Mouse (Mus musculus) hindlimb bud, embryonic 11.5 days (tissue): ENCODE measurements around the gene Cyb5d2.
A peak's percentile ranks its signal among the peaks of the same experiment; 100 is the strongest.

ENCODE experiments used
- DNase-seq: peaks from one replicate; pipeline ENCODE4 v3.0.0-alpha.2; 2012; ENCODE audit warnings: low read depth, low spot score; ENCODE audit errors: extremely low spot score

Gene Cyb5d2

DNA sequence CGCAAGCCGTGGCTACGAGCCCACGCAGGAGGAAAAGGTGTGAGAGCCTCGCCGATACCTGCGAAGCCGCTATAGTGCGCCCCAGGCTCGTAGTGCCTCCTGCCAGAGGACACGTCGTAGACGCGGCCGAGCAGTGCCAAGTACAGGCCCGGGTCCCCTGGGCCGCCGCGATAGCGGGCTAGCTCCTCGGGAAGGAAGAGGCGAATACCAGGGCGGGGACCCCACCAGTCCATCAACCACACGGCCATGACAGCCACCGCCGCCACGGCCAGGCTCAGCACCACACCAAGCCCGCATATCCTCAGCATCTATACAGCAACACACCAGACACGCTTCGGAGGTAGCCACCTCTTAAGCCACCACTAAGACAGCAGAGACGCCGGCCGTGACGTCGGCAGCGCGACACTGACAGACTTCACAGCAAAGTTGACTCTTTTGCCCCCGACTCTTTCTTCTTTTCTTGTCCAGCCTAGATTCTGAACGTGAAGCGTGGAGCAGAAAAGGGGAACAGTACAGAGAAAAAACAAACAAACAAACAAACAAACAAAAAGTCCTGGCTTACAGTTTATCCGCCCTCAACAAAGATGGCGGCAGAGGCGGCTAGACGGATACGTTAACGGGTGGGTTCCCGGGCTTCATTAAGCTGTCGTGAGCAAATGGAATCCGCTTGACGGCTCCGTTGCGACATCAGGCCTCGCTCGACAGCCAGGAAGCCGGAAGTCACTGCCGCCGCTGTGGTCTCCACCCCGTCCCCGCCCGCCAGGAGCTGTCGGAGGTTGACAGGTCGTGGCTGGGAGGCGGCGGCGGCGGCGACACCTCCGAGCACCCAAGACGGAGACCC lies at the start of gene Cyb5d2, which contains the start of gene Zzef1:
Gene Cyb5d2, minus strand, starts transcription at position 688 of the 841 bp plus-strand sequence.
Gene Zzef1, plus strand, starts transcription at position 772 of the 841 bp plus-strand sequence.
- peak; percentile 88 for DNase-seq

DNA sequence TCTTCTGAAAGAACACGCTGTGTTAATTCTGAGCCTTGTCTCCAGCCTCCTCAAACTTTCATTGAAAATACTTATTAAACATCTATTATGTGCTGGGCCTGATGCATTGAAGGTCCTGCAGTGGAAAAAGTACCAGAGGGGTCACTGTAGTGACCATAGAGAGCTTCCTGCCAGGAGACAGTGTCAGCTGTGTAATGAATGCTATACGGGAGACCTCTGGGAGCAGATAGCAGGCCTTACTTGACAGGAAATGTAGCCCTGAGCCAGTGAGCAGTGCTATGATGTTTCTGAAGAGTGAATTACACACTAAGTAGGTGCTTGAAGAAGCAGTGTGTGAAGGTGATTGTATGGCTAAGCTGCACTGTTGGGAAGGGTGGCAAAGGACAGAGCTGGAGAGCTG lies 49.6 kb upstream of the Cyb5d2 start:
- DNase-seq: no peak

GRCm38 (mm10) chr11:72843576-72843975 lies 47.6 kb upstream of the Cyb5d2 start:
- DNase-seq: no peak

DNA sequence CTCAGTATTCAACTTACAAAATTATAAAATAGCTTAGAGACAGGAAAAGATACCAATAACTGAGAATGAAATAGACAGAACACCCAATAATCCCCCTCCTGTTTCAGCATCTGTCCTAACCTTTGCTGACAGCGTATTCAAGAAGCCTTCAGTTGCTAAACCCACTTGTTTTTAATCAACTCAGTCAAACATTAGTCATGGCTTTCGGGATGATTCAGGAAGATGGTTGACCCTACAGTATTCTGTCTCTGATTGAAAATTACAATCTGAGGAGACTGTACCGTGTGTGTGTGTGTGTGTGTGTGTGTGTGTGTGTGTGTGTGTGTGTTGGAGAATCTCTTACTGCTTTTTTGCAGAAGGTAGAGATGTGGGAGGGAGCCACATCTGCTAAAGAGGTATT lies 46.8 kb upstream of the Cyb5d2 start:
- DNase-seq: no peak

DNA sequence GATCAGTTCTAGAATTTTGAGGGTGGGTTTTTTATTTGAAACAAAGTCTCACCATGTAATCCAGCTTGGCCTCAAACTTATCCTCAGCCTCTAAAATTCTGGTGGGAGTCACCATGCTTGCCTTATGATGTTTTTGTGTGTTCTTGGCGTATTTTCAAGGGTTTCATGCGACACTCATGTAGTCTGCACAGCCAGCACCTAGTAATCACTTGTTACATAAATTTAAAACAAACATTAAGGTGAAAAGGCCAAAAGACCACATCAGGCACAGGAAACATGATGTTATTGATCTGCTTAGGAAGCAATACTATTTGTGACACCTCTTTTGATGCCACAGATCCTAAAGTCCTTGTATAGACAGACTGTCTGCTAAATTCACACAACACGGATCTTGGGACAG lies 33.9 kb upstream of the Cyb5d2 start:
- DNase-seq: no peak

DNA sequence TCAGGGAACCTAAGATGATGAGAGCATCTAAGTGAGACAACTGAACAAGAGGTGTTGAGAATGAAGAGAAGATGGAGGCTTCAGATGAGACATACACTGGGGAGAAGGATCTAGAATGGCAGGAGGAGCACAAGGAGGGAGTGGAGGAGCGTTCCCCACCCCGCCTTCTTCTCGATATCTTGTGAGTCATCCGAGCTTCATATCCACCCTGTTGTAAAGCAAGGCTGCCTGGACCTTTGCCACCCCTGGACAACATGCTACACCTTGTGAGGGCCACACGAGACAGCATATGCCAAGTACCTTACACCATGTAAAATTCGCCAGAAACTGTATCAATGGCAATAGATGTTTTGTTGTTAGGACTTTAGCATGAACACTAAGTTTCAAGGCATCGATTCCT lies 25.1 kb upstream of the Cyb5d2 start:
- no peak for DNase-seq

- DNase-seq: no peak
Observed at GRCm38 (mm10) chr11:72818067-72818466, 22.1 kb upstream of the Cyb5d2 start.

GRCm38 (mm10) chr11:72816859-72817258 lies 20.9 kb upstream of the Cyb5d2 start:
- DNase-seq: no peak

DNA sequence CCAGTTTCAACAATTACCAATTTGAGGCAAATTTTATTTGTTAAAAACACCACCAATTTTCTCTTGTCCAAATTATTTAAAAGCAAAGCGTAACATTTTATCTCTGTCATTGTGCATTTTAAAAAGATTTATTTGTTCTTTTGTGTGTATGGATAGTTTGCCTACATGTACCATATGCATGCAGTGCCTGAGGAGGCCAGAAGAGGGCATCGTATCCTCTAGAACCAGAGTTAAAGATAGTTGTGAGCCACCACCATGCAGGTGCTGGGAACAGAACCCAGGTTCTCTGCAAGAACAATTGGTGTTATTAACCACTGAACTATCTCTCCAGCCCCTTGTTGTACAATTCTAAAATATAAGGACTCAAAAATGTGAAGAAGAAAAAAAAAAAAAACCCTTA lies 18.2 kb upstream of the Cyb5d2 start:
- no peak for DNase-seq

DNA sequence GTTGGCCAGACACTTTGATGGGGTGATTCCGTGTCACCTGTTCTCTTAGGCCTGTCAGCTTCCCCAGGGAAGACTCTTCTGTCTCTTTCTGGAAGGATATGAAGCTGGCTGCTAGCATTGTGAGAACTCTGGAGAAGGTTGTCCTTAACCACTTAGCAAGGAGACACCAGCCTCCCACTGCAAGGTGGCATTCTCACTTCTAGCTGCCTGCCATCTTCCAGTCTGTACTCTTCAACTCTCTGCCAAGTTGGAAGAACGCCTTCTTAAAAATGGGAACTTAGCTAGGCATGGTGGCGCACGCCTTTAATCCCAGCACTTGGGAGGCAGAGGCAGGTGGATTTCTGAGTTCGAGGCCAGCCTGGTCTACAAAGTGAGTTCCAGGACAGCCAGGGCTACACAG lies 17.7 kb upstream of the Cyb5d2 start:
- no peak for DNase-seq

DNA sequence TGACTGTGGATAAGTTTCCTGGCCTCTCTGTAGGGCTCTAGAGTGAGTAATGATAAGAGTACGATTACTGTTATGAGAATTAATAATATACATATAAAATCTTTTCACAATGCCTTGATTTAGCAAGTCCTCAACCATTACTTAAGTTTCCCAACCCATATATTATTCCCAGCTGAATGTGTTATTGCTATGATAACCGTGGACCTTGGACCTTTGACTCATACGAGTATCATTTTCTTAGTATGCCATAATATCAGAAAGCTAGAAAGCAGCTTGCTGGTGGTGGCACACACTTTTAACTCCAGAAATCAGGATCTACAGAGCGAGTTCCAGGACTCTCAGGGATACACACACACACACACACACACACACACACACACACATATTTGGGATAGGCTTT lies 12.1 kb upstream of the Cyb5d2 start:
- no peak for DNase-seq

DNA sequence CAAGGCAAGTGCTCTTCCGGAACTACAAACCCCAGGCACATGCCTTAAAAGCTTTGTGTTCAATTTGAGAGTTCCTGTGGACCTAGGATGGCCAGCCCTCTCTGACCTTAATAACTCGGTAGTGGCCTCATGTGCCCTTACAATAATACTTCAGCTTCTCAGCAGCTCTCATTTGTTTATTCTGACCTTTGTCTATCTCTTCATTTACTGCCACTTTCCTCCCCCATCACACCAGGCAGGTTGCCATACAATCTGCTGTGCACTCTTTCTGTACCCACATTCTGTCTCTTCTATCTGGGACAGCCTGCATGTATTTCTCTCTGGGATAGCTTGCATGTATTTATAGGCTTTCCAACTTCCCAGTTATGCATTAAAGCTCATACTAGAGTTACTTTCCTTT lies 10.6 kb upstream of the Cyb5d2 start:
- no peak for DNase-seq

- no peak for DNase-seq
Observed at GRCm38 (mm10) chr11:72805232-72805631, 9.3 kb upstream of the Cyb5d2 start.

- no peak for DNase-seq
Observed at GRCm38 (mm10) chr11:72804586-72804985, 8.6 kb upstream of the Cyb5d2 start.

GRCm38 (mm10) chr11:72803038-72803437 lies 7.1 kb upstream of the Cyb5d2 start:
- no peak for DNase-seq

GRCm38 (mm10) chr11:72801182-72801581 lies 5.2 kb upstream of the Cyb5d2 start:
- DNase-seq: no peak

DNA sequence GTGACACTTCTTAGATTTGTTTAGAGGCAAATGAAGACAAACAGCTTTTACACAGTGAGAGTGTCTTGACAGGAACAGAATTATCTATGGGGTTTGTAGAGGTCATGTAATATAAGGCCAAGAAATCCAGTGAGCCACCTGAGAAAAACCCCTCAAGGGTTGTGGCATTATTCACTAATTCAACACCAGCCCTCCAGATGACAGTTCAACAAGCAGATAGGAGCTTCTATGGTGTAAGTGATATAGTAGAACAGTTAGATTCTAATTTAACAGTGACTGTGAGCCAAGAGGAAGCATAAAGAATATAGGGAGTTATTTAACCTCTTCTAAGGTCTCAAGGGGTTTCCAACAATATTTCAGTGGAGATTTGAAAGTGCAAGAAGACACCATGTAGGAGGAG lies 2.2 kb upstream of the Cyb5d2 start:
- no peak for DNase-seq

GRCm38 (mm10) chr11:72796773-72797338 lies 914 bp upstream of the Cyb5d2 start:
- no peak for DNase-seq

GRCm38 (mm10) chr11:72796296-72796687 lies 350 bp upstream of the Cyb5d2 start:
- DNase-seq: no peak

DNA sequence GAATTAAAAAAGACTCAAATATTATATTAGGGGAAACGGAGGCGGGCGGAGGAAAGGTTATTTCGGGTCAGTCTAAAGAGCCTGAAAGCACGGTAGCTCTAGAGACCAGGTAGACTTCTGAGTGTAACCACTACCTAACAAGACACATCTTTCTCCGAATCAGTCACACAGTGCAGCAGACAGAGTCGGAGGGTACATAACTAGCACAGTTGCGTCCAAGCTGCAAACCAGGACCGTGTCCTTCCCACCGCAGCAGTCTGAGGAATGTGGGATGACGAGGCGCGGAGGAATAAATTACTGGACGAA lies 840 bp downstream of the Cyb5d2 start:
- no peak for DNase-seq

- no peak for DNase-seq
Observed at GRCm38 (mm10) chr11:72792033-72792432, 3.9 kb downstream of the Cyb5d2 start.

- DNase-seq: no peak
Observed at GRCm38 (mm10) chr11:72782503-72782902, 13.4 kb downstream of the Cyb5d2 start.

GRCm38 (mm10) chr11:72782103-72782502 lies 13.8 kb downstream of the Cyb5d2 start:
- no peak for DNase-seq
